Mouse (Mus musculus): ENCODE measurements at regions not wholly inside any gene's neighbourhood (a gene's known extent, or its start where the extent isn't known, plus 50 kb on each side); places are given as distances from the start of the nearest gene placed in this dataset.

GRCm38 (mm10) chr13:31163878-31164495 is 190.0 kb downstream of the Gm5447 start:
- intact Hi-C loops (cut with DNase I): no loop called here

GRCm38 (mm10) chr13:31166286-31166685 is 192.3 kb downstream of the Gm5447 start:
- DNase-seq: no peak
- intact Hi-C loops (cut with DNase I): no loop called here

More at GRCm38 (mm10) chr13:31163878-31164495, 190.0 kb downstream of the Gm5447 start:
- no peak for DNase-seq

GRCm38 (mm10) chr13:31168854-31169253 is 194.8 kb downstream of the Gm5447 start:
- intact Hi-C loops (cut with DNase I): no loop called here

GRCm38 (mm10) chr13:31171751-31172150 is 197.7 kb downstream of the Gm5447 start:
- DNase-seq: no peak
- intact Hi-C loops (cut with DNase I): no loop called here

More at GRCm38 (mm10) chr13:31168854-31169253, 194.8 kb downstream of the Gm5447 start:
- no peak for DNase-seq

GRCm38 (mm10) chr13:31172580-31172979 is 198.6 kb downstream of the Gm5447 start:
- intact Hi-C loops (cut with DNase I): no loop called here
- no peak for DNase-seq

GRCm38 (mm10) chr13:31177999-31178783 is 204.2 kb downstream of the Gm5447 start:
- intact Hi-C loops (cut with DNase I): no loop called here
- DNase-seq: no peak

- intact Hi-C loops (cut with DNase I): no loop called here
- DNase-seq: peak in 1 of 2 experiments; percentile 10
These were observed 205.0 kb downstream of the Gm5447 start for GRCm38 (mm10) chr13:31178964-31179363.

- no peak for DNase-seq
- intact Hi-C loops (cut with DNase I): no loop called here
These were observed 205.5 kb downstream of the Gm5447 start for GRCm38 (mm10) chr13:31179407-31180001.

- intact Hi-C loops (cut with DNase I): no loop called here
- no peak for DNase-seq
These were observed 207.5 kb downstream of the Gm5447 start for GRCm38 (mm10) chr13:31181530-31181929.

GRCm38 (mm10) chr13:31184845-31185834 is 211.1 kb downstream of the Gm5447 start:
- no peak for DNase-seq
- intact Hi-C loops (cut with DNase I): no loop called here

- intact Hi-C loops (cut with DNase I): no loop called here
- DNase-seq: no peak
These were observed 213.0 kb downstream of the Gm5447 start for GRCm38 (mm10) chr13:31186805-31187589.

GRCm38 (mm10) chr13:31189116-31189515 is 215.1 kb downstream of the Gm5447 start:
- DNase-seq: no peak
- intact Hi-C loops (cut with DNase I): no loop called here

- intact Hi-C loops (cut with DNase I): no loop called here
- DNase-seq: no peak
These were observed 216.0 kb downstream of the Gm5447 start for GRCm38 (mm10) chr13:31190036-31190435.

GRCm38 (mm10) chr13:31191344-31192139 is 217.5 kb downstream of the Gm5447 start:
- DNase-seq: no peak
- intact Hi-C loops (cut with DNase I): no loop called here

- intact Hi-C loops (cut with DNase I): no loop called here
- DNase-seq: no peak
These were observed 221.0 kb downstream of the Gm5447 start for GRCm38 (mm10) chr13:31194971-31195370.

GRCm38 (mm10) chr13:31196546-31196945 is 222.5 kb downstream of the Gm5447 start:
- DNase-seq: no peak
- intact Hi-C loops (cut with DNase I): no loop called here

- intact Hi-C loops (cut with DNase I): no loop called here
- DNase-seq: no peak
These were observed 223.6 kb downstream of the Gm5447 start for GRCm38 (mm10) chr13:31197593-31197992.

GRCm38 (mm10) chr13:31199384-31199783 is 225.4 kb downstream of the Gm5447 start:
- intact Hi-C loops (cut with DNase I): no loop called here
- no peak for DNase-seq

- DNase-seq: no peak
- intact Hi-C loops (cut with DNase I): loop anchor here (10.0 kb wide), 1 partner anchor 411 kb away; no protein-coding TSS in a partner anchor
These were observed 230.1 kb downstream of the Gm5447 start for GRCm38 (mm10) chr13:31204068-31204467.

All from heart, postnatal 14 days (tissue).